Mouse (Mus musculus): ENCODE data around the gene Ascl3. TPM values are rescaled to one million over a fixed set of nuclear protein-coding genes. Genes with fewer than 3 reads are reported as not detected.

The Ascl3 gene
- total and polyA plus RNA-seq, 3 experiments = not detected

GRCm38 (mm10) chr7:109752008-109752925, 20.7 kb upstream of the Ascl3 start, which contains the start of gene Tmem9b:
Gene Tmem9b, minus strand, starts transcription at chr7:109752875.
- Histone ChIP-seq H3K27me3 (ENCODE audit: control insufficient read depth in 1 of 2, insufficient read depth in 2 of 2, low read length in 2 of 2) (no peaks in the 10 kb centered on the region), H3K27ac (ENCODE audit: control insufficient read depth, low read depth, low read length) (peak within 1 kb of the TSS; percentile 22; the same call in 1 of the 2 replicates), H3K4me1 (ENCODE audit: control insufficient read depth in 1 of 2, insufficient read depth in 2 of 2, low read length in 2 of 2) (peaks cover 8% of the 10 kb centered on the region in 2 experiments; a peak in 3 of 4 replicates), H3K9ac (ENCODE audit: control insufficient read depth, low read depth, low read length, poor library complexity, severe bottlenecking) (peak within 1 kb of the TSS; percentile 98), H3K9me3 (replicated peaks; ENCODE audit: insufficient read depth, low read length) (no peaks in the 10 kb centered on the region), H3K79me2 (ENCODE audit: control insufficient read depth, insufficient read depth, low read length, poor library complexity) (peaks cover 11% of the 10 kb centered on the region), H3K4me3 (ENCODE audit: control insufficient read depth in 1 of 2, insufficient read depth in 1 of 2, low read depth in 2 of 2, low read length in 2 of 2) (peak within 1 kb of the TSS; percentile 89), H3K36me3 (ENCODE audit: control insufficient read depth in 1 of 2, insufficient read depth in 2 of 2, low read length in 2 of 2) (peaks cover 0 to 15% of the 10 kb centered on the region in 2 experiments; a peak in 2 of 4 replicates)
- peak; percentile 84 for DNase-seq (ENCODE audit: low read depth, low spot score)
- TF ChIP-seq HCFC1 (IDR thresholded peaks at IDR 0.05; ENCODE audit: low read depth, low read length) (peak; percentile 82), CHD2 (IDR thresholded peaks at IDR 0.05; ENCODE audit: low read length) (no peak), GATA1 (IDR thresholded peaks at IDR 0.05; ENCODE audit: low read depth, low read length) (no peak), NELFE (IDR thresholded peaks at IDR 0.05; ENCODE audit: low read depth, low read length) (peak; percentile 85), ZNF384 (IDR thresholded peaks at IDR 0.05; ENCODE audit: low read depth, low read length) (no peak), TCF12 (IDR thresholded peaks at IDR 0.05; ENCODE audit: low read depth, low read length) (peak; percentile 48; the same call in 1 of the 2 replicates), MAZ (IDR thresholded peaks at IDR 0.05; ENCODE audit: low read depth, low read length) (peak; percentile 40; the same call in 1 of the 2 replicates), MAX (IDR thresholded peaks at IDR 0.05; ENCODE audit: low read length) (peak; percentile 29; the same call in 1 of the 2 replicates), POLR2A (IDR thresholded peaks at IDR 0.05; ENCODE audit: control insufficient read depth in 1 of 2, insufficient read depth in 1 of 2, low read depth in 1 of 2, low read length in 2 of 2, poor library complexity in 1 of 2) (peak; percentile 82 to 90), ZMIZ1 (IDR thresholded peaks at IDR 0.05; ENCODE audit: low read depth, low read length) (0 out of 2 replicates have a peak, but pooled peaks have one; percentile 39), UBTF (IDR thresholded peaks at IDR 0.05; ENCODE audit: borderline replicate concordance, insufficient read depth, low read depth, low read length) (no peak), RAD21 (IDR thresholded peaks at IDR 0.05; ENCODE audit: low read depth, low read length) (no peak), CHD1 (IDR thresholded peaks at IDR 0.05; ENCODE audit: low read depth, low read length) (no peak), ELF1 (IDR thresholded peaks at IDR 0.05; ENCODE audit: low read depth, low read length) (peak; percentile 88), ETS1 (IDR thresholded peaks at IDR 0.05; ENCODE audit: low read depth, low read length) (peak; percentile 64; the same call in 1 of the 2 replicates), TBP (IDR thresholded peaks at IDR 0.05; ENCODE audit: low read depth, low read length) (no peak), NRF1 (IDR thresholded peaks at IDR 0.05; ENCODE audit: insufficient read depth, low read depth, low read length, poor library complexity, severe bottlenecking) (peak; percentile 69), EP300 (IDR thresholded peaks at IDR 0.05; ENCODE audit: low read depth in 1 of 2, low read length in 2 of 2) (no peak), ZKSCAN1 (IDR thresholded peaks at IDR 0.05; ENCODE audit: low read depth, low read length) (no peak), RCOR1 (IDR thresholded peaks at IDR 0.05; ENCODE audit: low read depth, low read length) (no peak), JUND (IDR thresholded peaks at IDR 0.05; ENCODE audit: low read depth, low read length) (no peak), MXI1 (IDR thresholded peaks at IDR 0.05; ENCODE audit: low read depth, low read length) (peak; percentile 71; the same call in 1 of the 2 replicates), POLR2AphosphoS2 (IDR thresholded peaks at IDR 0.05; ENCODE audit: low read length) (peak; percentile 68; the same call in 1 of the 2 replicates), USF1 (IDR thresholded peaks at IDR 0.05; ENCODE audit: low read depth, low read length) (peak; percentile 47), SIN3A (IDR thresholded peaks at IDR 0.05; ENCODE audit: low read length) (peak; percentile 82), CTCF (IDR thresholded peaks at IDR 0.05 in 2 of 3, conservative IDR thresholded peaks at IDR 0.05 in 1 of 3; ENCODE audit: control insufficient read depth in 1 of 3, insufficient read depth in 1 of 3, low read depth in 2 of 3, low read length in 3 of 3, poor library complexity in 1 of 3, severe bottlenecking in 1 of 3) (no peak)

Data from MEL (cell line).